ENCODE assay signal across 22 mouse cellular contexts in genomic region chr9:120283556-120283955, GRCm38 (mm10). TPM values are rescaled to one million over a fixed set of nuclear protein-coding genes. Genes with fewer than 3 reads are reported as not detected.
DNase-seq lines count a peak whose midpoint lies in the region; ATAC-seq lines count a peak whose summit lies in the region.
"Had no signal": no experiment of that assay in that cellular context is flagged by ENCODE, and none has a peak within 500 bp of the region (broad histone marks: within the 10 kb centered on the region; RNA-seq: fewer than 3 reads in every experiment).

No protein-coding gene starts in this region.

- ATAC-seq in granulocyte monocyte progenitor cell, adult 5-6 weeks (replicated peaks; ENCODE audit: poor library complexity, severe bottlenecking) = no peak
- ATAC-seq: forebrain, embryonic 14.5 days; intestine, postnatal 0 days; midbrain, embryonic 15.5 days had no signal

- intact Hi-C loops in left cerebral cortex, postnatal 4 days (cut with DNase I) = no loop called here
- intact Hi-C loops in left cerebral cortex, postnatal 25 days (cut with DNase I) = loop anchor here (1.0 to 5.0 kb wide), 3 partner anchors 20 to 91 kb away; no protein-coding TSS in a partner anchor

- peak; percentile 58 to 66 for DNase-seq in left cerebral cortex, adult 18-20 months (ENCODE audit: low spot score in 2 of 2)
- DNase-seq in left cerebral cortex, postnatal 4 days = no peak
- DNase-seq in frontal cortex, postnatal 36 days (ENCODE audit: low spot score in 2 of 2) = peak; percentile 54 to 73
- DNase-seq in left cerebral cortex, postnatal 25 days (ENCODE audit: low spot score in 2 of 2) = peak; percentile 42 to 88
- peak; percentile 85 for DNase-seq in telencephalon, adult 2 months (ENCODE audit: low read depth, low spot score)
- DNase-seq in cerebellum, adult 18-20 months = no peak
- DNase-seq: adrenal gland, adult 2 months; B cell, adult 2 months; cerebellum, adult 9-11 months; heart, adult 18-20 months; heart, postnatal 36 days; kidney, postnatal 4 days; liver, embryonic 13.5 days; lung, embryonic 14.5 days; lung, postnatal 36 days; spleen, adult 18-20 months; thymus, adult 18-20 months had no signal

RNA-seq across cellular contexts. Expression of gene Myrip, which starts 17.8 kb away (rescaled TPM):
- 10 to 100 TPM; 79.9 to 84.9 TPM for total RNA-seq in left cerebral cortex, adult 18-20 months (2021)
- total RNA-seq in left cerebral cortex, postnatal 4 days (2021) = 10 to 100 TPM; 24.7 to 25.2 TPM
- 10 to 100 TPM; 85.6 to 92.2 TPM for total RNA-seq in left cerebral cortex, postnatal 25 days (2021)
- not detected in 2 replicates for total RNA-seq in granulocyte monocyte progenitor cell, adult 5-6 weeks (2014; fragmentation: Nextera tagmentation)
- 0.46 TPM in 1 of 2 replicates, not detected in the other for total RNA-seq in granulocyte monocyte progenitor cell, adult 5-6 weeks (2017)
- total RNA-seq: megakaryocyte-erythroid progenitor cell, adult 5-6 weeks had no signal

Comparison
In these comparisons a context has a peak if more than half of its experiments do, and no peak if none do; other contexts are left out.
1. DNase-seq: peak in left cerebral cortex, adult 18-20 months (2 of 2), frontal cortex, postnatal 36 days (2 of 2), left cerebral cortex, postnatal 25 days (2 of 2) and telencephalon, adult 2 months (single experiment); none in left cerebral cortex, postnatal 4 days (single experiment) and cerebellum, adult 18-20 months (0 of 2).
2. RNA of gene Myrip, which starts 17.8 kb away (total RNA-seq): 85.6 to 92.2 TPM in left cerebral cortex, postnatal 25 days, 79.9 to 84.9 TPM in left cerebral cortex, adult 18-20 months and 24.7 to 25.2 TPM in left cerebral cortex, postnatal 4 days; 0.46 TPM in granulocyte monocyte progenitor cell, adult 5-6 weeks; every median in the first group is over 10 times any median in the second.